Mouse (Mus musculus) bone marrow, adult 2 months (tissue): ENCODE results near the gene Sdsl.
A peak's percentile ranks its signal among the peaks of the same experiment; 100 is the strongest.

ENCODE experiments used
- CTCF ChIP-seq: fragments of 200-500 bp; IDR thresholded peaks from 2 replicates; pipeline ENCODE4 v1.5.1; 2011; ENCODE audit warnings: low read length, control low read depth; ENCODE audit not compliant: control insufficient read depth, insufficient read depth
- POLR2A ChIP-seq: fragments of 200-500 bp; IDR thresholded peaks from 2 replicates; pipeline ENCODE4 v1.6.1; 2011; ENCODE audit warnings: low read depth, mild to moderate bottlenecking, control low read depth, low read length, borderline replicate concordance; ENCODE audit not compliant: control insufficient read depth

DNA sequence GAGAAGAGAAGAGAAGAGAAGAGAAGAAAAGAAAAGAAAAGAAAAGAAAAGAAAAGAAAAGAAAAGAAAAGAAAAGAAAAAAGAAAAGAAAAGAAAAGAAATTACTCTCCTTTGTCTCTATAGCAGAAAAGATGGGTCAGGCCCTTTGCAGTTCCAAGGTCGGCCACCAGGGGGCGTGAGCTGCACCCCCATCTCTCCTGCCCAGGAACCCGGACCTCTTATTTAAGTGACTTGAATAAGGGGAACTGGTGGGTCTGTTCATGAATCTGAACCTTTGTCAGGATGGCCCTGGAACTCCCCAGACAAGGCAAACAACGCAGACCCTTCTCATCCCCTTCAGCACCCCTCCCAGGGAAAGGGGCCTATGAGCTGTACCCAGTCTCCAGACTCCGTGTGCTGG, 7.5 kb downstream of the Sdsl start:
- TF ChIP-seq POLR2A, result no peak
- TF ChIP-seq CTCF, result peak; percentile 65; the same call in 1 of the 2 replicates
